Mouse (Mus musculus) urinary bladder, postnatal 36 days (tissue): ENCODE results near the gene Serpinf1.
"Not testable (repeated sequence)": the region's sequence is repeated elsewhere in the genome, so short reads cannot be mapped to it uniquely, and the experiment has no call there.

ENCODE experiments used
- DNase-seq, 2 experiments: peaks; one replicate each; pipeline ENCODE4 v3.0.0; 2022; ENCODE audit warnings: low spot score in 2 of 2, mixed read lengths in 1 of 2

Serpinf1 gene

GRCm38 (mm10) chr11:75455971-75456370 lies 33.5 kb upstream of the Serpinf1 start:
- not testable (repeated sequence) for DNase-seq

DNA sequence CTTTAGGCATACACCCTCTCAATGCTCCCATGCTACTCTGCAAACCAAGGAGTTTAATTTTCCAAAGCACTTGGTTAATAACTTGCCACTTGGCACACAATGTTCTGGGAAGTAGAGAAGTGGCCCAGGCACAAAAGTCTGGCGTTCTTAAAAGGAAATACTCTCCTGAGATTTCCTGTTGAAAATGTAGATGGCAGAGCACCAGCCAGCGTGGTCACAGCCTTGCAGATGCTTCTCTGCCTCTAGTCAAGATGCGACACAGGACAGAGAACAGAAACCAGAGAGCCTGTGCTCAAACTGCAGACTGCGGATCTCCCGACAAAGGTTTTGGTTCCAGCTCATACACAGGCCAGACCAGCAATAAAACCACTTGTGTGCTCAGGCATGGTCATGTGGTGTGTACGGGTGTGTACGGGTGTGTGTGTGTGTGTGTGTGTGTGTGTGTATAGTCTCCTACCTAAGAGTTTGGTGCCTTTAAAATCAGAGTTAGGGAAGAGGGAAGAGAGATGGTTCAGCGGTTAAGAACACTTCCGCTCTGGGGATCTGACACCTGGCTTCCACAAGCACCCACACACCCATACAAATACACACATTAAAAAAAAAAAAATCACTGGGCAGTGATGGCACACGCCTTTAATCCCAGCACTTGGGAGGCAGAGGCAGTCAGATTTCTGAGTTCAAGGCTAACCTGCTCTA lies 32.7 kb upstream of the Serpinf1 start:
- no peak for DNase-seq

DNA sequence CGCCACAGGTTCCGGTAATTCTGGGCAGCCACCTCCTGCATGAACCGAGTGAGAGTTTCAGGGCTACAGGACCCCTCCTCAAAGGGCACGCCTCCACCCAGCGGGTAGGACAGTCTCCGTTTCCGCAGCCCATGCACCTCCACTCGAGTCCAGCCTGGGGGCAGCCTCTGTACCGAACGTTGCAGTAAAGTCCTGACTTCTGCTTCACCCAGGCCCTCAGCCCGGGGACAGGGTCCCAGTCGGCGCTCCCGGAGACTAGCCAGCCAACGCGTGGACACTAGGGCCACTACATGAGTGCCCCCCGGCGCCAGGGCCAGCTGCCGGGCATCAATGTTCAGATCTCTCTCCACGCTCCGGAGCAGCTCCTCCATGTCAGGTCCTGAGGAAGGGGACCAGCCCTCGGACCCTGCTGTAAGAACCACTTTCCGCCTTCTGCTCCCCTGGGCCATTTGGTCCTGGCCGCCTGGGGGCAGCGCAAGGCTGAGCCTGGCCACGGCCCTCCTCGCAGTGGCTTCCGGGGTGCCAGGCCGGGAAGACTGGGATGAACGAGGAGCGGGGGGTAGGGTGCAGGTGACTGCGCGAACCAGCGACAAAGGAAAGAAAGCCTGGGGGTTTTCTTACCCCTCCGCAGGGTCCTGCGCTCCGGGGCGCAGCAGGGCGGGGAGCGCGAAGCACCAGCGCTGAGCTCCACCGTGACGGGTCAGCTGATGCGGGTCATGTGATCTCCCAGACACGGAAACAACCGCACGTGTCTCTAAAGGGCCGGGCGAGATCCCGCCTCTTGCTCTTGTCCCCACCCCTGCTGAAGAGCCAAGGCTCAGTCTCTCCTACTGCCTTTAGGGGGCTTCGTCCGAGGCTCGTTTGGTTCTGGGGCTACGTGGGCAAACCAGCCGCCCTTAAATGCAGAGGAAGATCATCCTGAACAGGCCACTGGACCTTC lies 31.8 kb upstream of the Serpinf1 start, which contains the start of gene Wdr81:
Wdr81 (minus strand) TSS at position 727 of the 940 bp plus-strand sequence.
- DNase-seq = peak; percentile 82 to 88

DNA sequence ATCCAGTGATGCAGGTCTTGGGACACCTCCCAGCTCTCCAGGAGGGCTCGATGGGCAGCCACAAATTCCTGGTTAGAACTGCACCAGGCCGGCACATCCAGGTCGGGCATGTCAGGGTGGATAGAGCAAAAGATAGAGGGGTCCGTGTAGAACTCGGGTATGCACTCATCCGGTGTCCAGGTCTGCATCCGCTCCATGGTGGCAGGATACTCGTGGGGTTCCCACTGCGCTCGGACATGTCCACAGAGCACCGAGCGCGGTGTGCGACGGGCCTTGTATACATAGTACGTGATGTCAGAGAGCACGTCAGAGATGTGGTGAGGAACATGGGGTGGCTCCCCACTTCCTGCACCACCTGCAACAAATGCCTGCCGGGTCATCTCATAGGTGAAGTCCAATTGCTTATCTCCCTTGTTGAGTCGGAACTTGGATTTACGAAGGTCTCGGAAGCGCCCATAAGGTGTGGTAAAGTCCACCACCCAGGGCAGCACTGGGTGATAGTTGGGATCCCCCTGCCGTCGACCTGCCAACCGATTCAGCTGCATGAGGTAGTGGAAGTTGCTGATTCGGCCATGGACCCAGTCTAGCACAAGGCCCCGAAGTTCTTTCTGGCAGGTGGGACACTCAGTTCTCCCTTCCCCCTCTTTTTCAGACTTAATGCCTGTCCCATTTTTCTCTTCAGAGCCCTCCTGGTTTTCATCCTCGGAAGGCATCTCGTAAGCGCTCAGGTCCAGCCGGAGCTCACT lies 30.5 kb upstream of the Serpinf1 start:
- no peak for DNase-seq

GRCm38 (mm10) chr11:75452081-75452480 lies 29.6 kb upstream of the Serpinf1 start:
- no peak for DNase-seq

GRCm38 (mm10) chr11:75450936-75451335 lies 28.4 kb upstream of the Serpinf1 start:
- no peak for DNase-seq

GRCm38 (mm10) chr11:75450304-75450908 lies 27.9 kb upstream of the Serpinf1 start:
- DNase-seq = no peak

GRCm38 (mm10) chr11:75449695-75450094 lies 27.2 kb upstream of the Serpinf1 start:
- DNase-seq = no peak

DNA sequence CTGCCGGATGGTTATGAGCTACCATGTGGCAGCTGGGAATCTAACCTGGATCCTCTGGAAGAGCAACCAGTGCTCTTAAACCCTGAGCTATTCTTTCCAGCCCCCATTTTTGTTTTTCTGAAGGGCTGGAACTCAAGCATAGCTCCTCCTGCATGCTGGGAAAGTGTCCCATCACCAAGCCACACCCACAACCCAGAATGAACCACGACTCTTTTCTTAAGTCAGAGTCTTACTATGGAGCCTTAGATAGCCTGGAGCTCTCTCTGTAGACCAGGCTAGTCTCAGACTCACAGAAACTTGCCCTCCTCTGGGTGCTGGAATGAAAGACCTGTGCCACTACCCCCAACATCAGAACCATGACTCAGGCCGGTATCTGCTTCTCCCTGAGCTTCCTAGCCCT lies 26.1 kb upstream of the Serpinf1 start:
- DNase-seq = no peak

- DNase-seq = no peak
These were observed 21.2 kb upstream of the Serpinf1 start for GRCm38 (mm10) chr11:75443711-75444110.

DNA sequence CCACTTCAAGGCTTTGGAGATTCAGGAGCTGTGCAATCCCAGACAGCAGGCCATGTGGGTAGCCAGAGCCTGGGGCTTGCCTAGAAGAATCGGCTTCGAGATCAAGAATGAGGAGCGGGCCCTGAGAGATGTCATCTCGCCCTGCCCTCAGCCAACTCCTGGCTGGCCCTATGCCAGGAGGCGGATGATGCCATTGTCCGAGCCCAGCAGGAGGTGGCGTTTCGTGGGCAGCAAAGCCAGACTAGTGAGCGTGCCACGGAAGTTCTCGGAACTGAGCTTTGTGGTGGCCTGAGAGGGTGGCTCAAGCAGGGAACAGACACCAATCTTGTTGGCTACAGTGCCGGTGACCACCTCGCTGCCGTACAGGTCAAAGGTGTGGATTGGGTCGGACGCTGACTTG lies 19.1 kb upstream of the Serpinf1 start:
- DNase-seq = no peak

DNA sequence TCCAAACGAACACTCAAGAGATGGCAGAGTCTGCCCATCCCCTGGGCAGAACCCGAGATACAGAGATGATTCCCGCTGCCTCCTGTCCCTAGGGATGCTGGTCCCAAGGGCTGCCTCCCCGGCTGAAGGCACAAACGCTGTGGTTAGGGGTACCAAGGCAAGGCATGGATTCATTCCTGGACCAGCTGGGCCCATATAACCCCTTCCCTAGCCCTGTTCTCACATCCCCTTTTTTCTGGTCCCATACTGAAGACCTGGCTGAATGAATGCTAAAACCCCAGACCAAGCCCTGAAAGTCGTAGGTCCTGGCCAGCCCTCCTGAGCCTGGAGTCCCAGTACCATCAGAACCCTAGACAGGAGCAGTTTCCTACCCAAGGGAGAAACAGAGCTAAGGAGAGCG lies 18.5 kb upstream of the Serpinf1 start:
- DNase-seq = no peak

GRCm38 (mm10) chr11:75439951-75440350 lies 17.4 kb upstream of the Serpinf1 start:
- no peak for DNase-seq

DNA sequence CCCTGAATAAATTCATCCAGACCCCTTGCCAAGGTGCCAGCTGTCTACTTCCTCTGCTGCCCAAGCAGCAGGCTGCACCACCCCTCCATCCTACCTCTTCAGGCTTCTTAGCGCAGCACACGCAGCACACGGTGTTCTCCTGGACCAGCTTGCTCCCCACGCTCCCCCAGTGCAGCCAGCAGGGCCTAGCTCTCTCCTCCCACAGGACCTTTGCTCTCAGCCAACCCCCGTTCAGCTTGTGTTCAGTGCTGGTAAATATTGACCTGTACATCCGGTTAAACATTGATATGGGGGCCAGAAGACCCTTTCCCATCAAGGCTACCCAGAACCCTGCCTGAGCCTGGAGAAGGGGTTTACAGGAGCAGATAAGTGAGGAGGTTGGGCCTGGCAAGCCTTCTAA lies 16.9 kb upstream of the Serpinf1 start, which contains the start of gene Serpinf2:
Serpinf2 (minus strand) TSS at position 229 of the 400 bp plus-strand sequence.
- DNase-seq = no peak

- no peak for DNase-seq
These were observed 16.3 kb upstream of the Serpinf1 start for GRCm38 (mm10) chr11:75438804-75439203.

DNA sequence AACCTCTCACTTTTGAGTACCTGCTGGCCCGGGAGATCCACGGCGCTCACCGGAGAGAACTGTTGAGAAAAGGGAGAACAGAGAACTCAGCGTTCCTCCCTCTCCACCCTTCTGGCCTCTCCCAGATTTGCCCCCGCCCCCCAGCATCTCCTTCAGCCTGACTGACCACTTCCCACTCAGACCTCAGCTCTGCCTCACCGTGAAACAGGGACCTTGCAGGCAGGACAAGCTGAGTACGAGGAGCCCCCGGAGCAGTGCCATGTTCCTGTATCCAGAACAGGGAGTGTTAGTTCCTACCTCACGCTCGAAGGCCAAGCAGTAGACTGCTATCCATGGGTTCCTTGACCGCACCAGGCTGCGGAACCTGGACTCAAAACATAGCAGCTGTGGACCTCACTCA lies 15.7 kb upstream of the Serpinf1 start:
- no peak for DNase-seq

- no peak for DNase-seq
These were observed 11.6 kb upstream of the Serpinf1 start for GRCm38 (mm10) chr11:75434138-75434537.

GRCm38 (mm10) chr11:75431307-75431706 lies 8.8 kb upstream of the Serpinf1 start:
- no peak for DNase-seq

DNA sequence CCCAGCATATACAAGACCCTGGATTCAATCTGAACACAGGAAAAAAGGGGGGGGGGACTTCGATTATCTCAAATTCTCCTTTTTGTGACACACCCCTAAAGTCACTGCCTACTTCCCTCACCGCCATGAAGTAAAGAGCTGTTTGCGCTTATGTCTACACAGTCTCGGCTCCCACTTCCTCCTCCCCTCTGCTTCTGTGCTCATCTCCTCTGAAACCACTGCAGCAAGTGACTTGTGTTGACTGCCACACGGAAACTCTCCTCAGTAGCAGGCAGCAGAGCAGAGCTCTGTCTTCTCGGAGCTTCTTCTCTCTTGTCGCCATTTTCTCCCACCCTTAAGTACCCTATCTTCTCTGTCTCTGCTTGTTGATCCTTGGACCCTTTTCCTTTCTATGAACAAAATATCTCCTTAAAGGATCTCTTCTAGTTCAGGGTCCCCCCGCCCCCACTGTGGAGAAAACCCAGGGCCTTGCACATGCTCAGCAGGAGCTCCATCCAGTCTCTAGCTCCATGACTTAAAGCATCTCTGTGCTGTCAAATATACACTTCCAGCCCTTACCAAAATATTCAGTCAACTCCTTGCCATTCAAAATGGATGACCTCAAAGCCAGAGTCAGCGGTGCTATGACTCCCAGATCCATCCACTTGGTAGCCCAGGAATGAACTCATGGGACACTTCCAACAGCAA lies 6.7 kb upstream of the Serpinf1 start:
- DNase-seq = no peak

DNA sequence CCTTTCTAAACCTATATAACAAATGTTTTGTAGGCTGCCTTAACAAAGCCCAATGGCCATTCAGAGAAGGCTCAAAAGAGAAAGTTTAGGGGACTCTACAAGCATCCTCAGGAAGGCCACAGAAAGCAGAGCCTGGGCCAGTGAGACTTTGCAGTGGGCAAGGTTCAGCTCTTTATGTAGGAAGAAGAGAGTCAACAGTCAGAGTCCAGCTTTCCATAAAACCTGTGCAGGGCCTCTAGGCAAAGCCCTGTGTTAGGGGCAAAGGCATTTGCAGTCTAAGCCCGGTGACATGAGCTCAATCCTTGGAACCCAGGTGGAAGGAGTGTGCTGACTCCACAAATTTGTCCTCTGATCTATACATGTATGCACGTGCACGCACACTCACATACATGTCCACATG lies 2.0 kb upstream of the Serpinf1 start:
- DNase-seq = no peak

DNA sequence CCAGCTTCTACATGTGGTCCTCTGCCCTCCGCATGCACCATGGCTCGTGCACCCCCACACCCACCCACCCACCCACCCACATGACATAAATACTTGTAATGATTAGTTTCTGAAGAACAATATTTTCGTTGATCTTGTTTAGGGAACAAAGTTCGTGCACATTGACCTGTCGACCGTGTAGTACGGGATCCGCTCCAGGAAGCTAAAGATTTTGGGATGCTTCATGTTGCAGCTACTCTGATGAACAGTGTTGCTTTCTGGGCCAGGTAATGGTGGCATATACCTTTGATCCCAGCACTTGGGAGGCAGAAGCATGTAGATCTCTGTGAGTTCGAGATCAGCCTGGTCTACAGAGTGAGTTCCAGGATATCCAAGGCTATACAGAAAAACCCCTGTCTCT lies 1.5 kb upstream of the Serpinf1 start:
- DNase-seq = no peak
